Mouse (Mus musculus) retina, postnatal 7 days (tissue): ENCODE measurements at regions not wholly inside any gene's neighbourhood (a gene's known extent, or its start where the extent isn't known, plus 50 kb on each side); places are given as distances from the start of the nearest gene placed in this dataset.
A peak's percentile ranks its signal among the peaks of the same experiment; 100 is the strongest.

Source experiments
- DNase-seq: peaks from one replicate; pipeline ENCODE4 v3.0.0-alpha.2; 2012; ENCODE audit warnings: low read depth, low spot score

GRCm38 (mm10) chr6:101882938-101883337, 505.2 kb upstream of the Pdzrn3 start:
- no peak for DNase-seq

- DNase-seq, result no peak
These were observed 497.2 kb upstream of the Pdzrn3 start for GRCm38 (mm10) chr6:101874894-101875293.

GRCm38 (mm10) chr6:101858895-101859294, 481.2 kb upstream of the Pdzrn3 start:
- DNase-seq, result no peak

- DNase-seq, result no peak
These were observed 463.0 kb upstream of the Pdzrn3 start for GRCm38 (mm10) chr6:101840695-101841094.

- DNase-seq, result peak; percentile 1
These were observed 459.9 kb upstream of the Pdzrn3 start for GRCm38 (mm10) chr6:101837563-101837962.

GRCm38 (mm10) chr6:101793986-101794385, 416.3 kb upstream of the Pdzrn3 start:
- DNase-seq, result no peak

GRCm38 (mm10) chr6:101777864-101778263, 400.2 kb upstream of the Pdzrn3 start:
- no peak for DNase-seq

- no peak for DNase-seq
These were observed 395.5 kb upstream of the Pdzrn3 start for GRCm38 (mm10) chr6:101773151-101773550.

- DNase-seq, result no peak
These were observed 357.4 kb upstream of the Pdzrn3 start for GRCm38 (mm10) chr6:101735107-101735506.

- no peak for DNase-seq
These were observed 342.8 kb upstream of the Pdzrn3 start for GRCm38 (mm10) chr6:101720513-101720912.

- DNase-seq, result no peak
These were observed 312.0 kb upstream of the Pdzrn3 start for GRCm38 (mm10) chr6:101689684-101690083.

GRCm38 (mm10) chr6:101686578-101686977, 308.9 kb upstream of the Pdzrn3 start:
- no peak for DNase-seq

GRCm38 (mm10) chr6:101685734-101686133, 308.0 kb upstream of the Pdzrn3 start:
- no peak for DNase-seq

GRCm38 (mm10) chr6:101684390-101684789, 306.7 kb upstream of the Pdzrn3 start:
- no peak for DNase-seq

GRCm38 (mm10) chr6:101674846-101675245, 297.1 kb upstream of the Pdzrn3 start:
- no peak for DNase-seq

- no peak for DNase-seq
These were observed 293.1 kb upstream of the Pdzrn3 start for GRCm38 (mm10) chr6:101670770-101671169.

GRCm38 (mm10) chr6:101669118-101669845, 291.6 kb upstream of the Pdzrn3 start:
- no peak for DNase-seq

GRCm38 (mm10) chr6:101654351-101654750, 276.7 kb upstream of the Pdzrn3 start:
- DNase-seq, result no peak

- DNase-seq, result peak; percentile 29
These were observed 272.7 kb upstream of the Pdzrn3 start for GRCm38 (mm10) chr6:101650348-101650747.

GRCm38 (mm10) chr6:101617295-101617694, 239.6 kb upstream of the Pdzrn3 start:
- DNase-seq, result no peak

- no peak for DNase-seq
These were observed 239.1 kb upstream of the Pdzrn3 start for GRCm38 (mm10) chr6:101616776-101617175.

GRCm38 (mm10) chr6:101609015-101609414, 231.3 kb upstream of the Pdzrn3 start:
- DNase-seq, result no peak

- DNase-seq, result no peak
These were observed 225.4 kb upstream of the Pdzrn3 start for GRCm38 (mm10) chr6:101603083-101603482.

GRCm38 (mm10) chr6:101596995-101597394, 219.3 kb upstream of the Pdzrn3 start:
- no peak for DNase-seq
